Mouse (Mus musculus): ENCODE results near the gene Ror1.

DNA sequence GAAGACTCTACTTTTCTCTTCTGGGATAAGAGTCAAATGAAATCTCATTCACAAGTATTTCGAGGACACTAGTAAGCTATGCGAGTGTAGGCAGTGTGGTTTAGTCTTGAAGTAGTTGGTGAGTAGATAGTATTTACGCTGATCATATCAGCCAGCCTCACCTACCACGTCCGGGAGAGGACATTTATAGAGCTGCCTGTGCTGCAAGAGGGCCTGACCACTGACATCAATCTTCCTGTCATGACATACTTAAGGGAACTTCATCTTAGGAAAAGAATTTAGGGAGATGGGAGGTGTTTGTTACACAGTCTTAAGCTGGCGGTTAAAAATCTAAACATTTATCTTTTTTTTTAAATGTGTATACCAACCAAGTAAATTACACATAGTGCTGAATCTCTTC lies 95.9 kb downstream of the Ror1 start:
- no peak for TF ChIP-seq CTCF (IDR thresholded peaks at IDR 0.05; ENCODE audit: low read depth, low read length)
- no peak for TF ChIP-seq GATA1 (IDR thresholded peaks at IDR 0.05; ENCODE audit: borderline replicate concordance, low read length)
